Mouse (Mus musculus) right cerebral cortex, postnatal 4 days (tissue): ENCODE results near the gene Hoxd3.
A peak's percentile ranks its signal among the peaks of the same experiment; 100 is the strongest.

Experiments
- DNase-seq: peaks from one replicate; pipeline ENCODE4 v3.0.0-alpha.2; 2022

The Hoxd3 gene

DNA sequence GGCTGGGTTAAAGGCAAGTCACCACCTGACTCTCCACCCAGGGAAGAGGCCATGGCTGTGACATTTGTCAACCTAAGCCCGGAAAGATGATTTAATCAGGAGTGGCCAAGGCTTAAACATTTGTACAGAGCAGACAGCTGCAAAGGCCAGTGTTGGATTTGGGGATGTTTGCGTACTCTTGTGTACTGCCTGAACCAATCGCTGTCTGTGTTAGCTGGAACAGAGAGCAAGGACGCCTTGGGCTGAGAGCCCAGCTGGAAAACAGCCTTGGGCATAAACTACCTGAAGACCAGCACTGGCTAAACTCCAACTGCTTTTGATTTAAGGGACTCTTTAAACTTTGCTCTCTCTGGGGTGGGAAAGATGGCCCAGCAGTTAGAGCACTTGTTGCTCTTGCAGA lies 3.1 kb upstream of the Hoxd3 start:
- no peak for DNase-seq

- no peak for DNase-seq
Measured at GRCm38 (mm10) chr2:74709465-74710419, 2.0 kb upstream of the Hoxd3 start.

DNA sequence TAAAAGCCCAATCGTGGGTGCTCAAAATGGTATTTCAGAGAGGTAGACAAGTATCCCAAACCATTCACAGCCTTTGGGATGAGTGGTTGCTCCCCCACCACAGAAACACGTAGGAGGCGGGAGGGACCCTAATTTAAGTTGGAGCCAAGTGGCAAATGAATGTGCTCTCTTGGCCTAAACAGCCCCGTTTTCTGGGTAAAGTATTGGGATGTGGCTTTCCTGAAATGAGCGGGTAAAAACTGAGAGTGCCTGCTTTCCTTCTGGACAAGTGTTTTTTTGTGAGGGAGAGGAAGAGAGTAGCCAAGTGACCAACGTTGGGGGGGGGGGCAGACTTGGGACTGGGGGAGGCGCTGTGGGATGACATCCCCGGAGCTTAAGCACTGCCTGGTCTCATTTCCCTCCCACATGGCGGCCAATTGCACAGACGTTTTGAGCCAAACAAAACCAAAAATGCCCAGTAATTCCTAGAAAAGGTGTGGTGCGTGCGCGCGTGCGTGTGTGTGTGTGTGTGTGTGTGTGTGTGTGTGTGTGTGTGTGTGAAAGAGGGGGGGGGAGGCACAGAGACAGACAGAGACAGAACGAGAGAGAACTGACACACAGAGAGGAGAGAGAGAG lies 691 bp upstream of the Hoxd3 start:
- no peak for DNase-seq

DNA sequence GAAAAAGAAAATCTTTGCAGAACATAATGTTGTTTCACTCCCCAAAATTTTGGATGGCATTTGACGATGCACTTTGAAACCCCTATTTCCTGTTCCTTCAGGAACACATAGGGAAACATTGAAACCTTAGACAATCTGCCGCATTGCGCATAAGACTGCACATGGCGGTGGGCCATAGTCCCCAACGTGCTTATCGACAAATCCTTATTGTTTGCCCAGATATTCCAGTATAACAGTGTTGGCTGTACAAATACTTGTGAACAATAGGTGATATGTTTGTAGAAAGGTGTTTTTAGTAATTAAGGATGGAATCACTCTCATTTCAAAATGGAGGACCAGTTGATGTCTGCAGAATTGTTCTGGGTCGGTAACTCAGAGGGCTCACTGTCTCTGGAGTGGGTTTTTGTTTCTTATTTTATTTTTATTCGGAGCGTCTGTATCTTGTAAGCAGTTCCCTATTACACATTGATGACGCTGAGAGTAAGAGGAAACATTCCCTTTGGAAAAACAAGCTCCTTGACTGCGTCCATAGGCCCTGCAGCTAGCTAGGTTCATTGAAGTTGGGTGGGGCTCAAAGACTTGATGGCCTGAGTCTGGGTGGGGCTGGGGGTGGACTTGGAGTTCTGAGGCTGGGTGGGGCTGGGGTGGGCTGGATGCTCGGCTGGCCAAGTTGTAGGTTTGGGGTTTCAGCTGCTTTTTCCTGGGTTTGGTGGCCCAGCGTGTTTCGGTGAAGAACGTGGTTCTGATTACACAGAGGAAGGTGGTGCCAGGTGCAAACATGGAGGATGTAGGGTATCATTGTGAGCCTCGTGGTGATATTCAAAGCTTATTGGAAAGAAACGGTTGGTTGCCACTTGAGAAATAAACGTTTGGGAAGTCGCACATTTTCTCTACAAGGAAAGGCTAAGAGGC lies 1.8 kb downstream of the Hoxd3 start:
- DNase-seq, result no peak

DNA sequence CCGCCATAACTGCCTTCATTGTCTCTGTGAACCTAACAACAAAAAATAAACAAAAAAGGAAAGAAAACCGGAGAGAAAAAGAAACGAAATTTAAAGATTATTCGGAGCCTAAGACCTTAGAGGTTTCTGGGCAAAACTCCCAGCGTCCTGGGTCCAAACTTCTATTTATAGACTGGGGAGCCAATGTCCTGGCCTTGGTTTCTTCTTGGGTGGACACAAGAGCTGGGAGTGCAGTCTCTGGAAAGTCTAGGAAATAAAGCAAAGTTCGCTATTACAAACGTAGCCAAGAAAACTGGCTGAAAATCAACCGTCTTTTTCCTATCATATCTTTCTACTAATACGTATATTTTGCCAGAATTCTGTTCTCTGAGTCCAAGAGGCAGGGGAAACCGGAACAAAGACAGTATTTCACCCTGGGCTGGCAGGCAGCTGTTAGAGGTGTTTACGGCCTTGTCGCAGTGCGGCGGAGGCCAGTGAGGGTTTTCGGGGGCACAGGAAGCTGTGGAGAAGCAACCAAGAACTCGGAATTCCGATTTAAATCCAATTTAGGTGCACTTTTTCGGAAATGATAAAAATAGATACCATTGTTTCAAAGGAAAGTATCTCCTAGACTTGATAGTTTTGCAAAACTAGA lies 2.5 kb downstream of the Hoxd3 start:
- DNase-seq, result no peak

DNA sequence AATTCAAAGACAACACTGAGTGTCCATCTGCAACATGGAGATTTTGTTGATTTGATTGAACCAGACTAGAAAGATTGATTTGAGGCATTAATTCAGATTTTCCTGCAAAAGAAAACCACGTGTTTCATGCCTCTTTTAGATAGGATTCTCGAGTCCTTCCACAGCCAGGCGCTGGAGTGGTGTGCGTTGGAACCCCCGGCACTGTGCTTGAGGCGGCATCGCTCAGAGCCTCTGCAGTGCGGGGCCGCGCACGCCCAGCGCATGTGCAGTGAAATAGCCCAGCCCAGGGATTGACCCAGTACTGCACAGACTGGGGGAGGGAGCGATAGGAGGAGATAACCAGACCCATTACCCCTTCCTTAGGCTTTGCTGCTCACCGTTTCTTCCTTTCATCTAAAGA lies 3.2 kb downstream of the Hoxd3 start:
- DNase-seq, result no peak

GRCm38 (mm10) chr2:74715504-74716241 lies 3.9 kb downstream of the Hoxd3 start:
- DNase-seq, result peak; percentile 95

- no peak for DNase-seq
Measured at GRCm38 (mm10) chr2:74720384-74720783, 8.7 kb downstream of the Hoxd3 start.

- no peak for DNase-seq
Measured at GRCm38 (mm10) chr2:74720955-74721491, 9.3 kb downstream of the Hoxd3 start.

DNA sequence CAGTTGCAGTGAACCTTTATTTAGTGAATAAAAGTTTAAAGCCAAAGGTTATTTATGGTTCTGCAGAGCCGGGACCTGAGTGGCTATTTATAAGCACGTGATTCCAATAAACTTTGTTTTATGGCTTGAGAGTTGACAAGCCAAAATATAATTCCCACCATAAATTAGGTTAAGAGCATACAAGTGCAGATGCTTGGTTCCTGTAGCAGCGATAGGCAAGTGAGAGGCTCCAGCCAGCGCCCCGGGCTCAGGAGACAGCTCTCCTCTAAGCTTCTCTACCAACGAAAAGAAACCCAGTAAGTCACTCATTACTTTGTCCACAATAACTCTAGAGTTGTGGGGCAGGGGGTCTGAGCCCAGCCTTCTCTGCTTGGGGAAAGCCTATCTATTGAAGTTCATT lies 10.2 kb downstream of the Hoxd3 start:
- DNase-seq, result no peak

- DNase-seq, result no peak
Measured at GRCm38 (mm10) chr2:74722949-74723348, 11.2 kb downstream of the Hoxd3 start.

DNA sequence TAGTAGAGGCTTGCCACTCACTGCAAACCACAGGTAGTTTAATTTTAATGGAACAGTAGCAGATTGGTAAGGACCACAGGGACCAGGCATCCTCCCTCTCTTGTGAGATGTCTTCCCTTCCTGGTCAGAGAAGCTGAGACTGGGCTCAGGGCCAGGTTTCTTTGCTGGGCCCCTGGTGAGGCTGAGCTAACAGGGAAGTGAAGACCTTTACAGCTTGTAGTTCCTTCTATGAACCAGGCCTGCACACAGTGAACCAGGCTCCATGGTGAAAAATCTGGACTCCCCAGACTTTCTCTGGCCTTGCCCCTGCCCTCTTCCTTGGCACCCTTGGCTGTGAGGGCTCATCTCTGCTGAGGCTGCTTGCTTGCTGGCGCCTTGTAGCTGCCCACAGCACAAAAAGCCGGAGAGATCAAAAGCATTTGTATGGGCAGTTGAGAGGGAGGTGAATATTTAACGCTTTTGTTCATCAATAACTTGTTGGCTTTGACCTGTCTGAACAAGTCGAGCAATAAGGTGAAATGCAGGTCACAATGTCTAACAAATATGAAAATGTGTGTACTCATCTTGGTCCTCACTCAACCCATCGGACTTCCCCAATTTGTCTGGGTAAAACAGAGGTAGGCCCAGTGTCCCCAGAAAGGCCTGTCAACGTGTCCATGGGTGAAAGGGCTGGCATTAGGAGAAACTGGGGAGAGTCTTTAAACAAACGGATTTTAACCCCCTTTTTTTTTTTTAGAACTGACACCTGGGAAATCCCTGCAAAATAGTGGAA lies 12.7 kb downstream of the Hoxd3 start:
- no peak for DNase-seq

DNA sequence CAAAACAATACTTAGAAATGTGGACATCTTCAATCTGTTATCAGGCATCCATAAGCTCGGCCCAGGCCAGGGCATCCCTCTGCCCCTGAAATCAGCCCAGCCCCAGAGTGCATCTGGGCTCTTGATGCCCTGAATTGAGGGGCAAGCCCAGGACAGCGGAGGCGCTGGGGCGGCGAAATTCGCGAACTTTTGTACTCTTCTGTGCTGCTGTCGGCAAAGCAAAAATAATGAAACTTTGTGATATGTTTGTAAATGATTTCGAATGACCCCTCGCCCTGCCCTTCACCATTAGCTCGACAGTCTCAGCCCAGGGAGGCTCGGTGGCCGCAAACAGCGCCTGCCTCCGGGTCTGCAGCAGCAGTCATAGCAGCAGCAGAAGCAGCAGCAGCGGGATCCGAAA lies 13.4 kb downstream of the Hoxd3 start:
- no peak for DNase-seq

- no peak for DNase-seq
Measured at GRCm38 (mm10) chr2:74726551-74726950, 14.8 kb downstream of the Hoxd3 start, which contains the start of gene Gm28230. Gene Gm28230 (plus strand): TSS chr2:74726728.

DNA sequence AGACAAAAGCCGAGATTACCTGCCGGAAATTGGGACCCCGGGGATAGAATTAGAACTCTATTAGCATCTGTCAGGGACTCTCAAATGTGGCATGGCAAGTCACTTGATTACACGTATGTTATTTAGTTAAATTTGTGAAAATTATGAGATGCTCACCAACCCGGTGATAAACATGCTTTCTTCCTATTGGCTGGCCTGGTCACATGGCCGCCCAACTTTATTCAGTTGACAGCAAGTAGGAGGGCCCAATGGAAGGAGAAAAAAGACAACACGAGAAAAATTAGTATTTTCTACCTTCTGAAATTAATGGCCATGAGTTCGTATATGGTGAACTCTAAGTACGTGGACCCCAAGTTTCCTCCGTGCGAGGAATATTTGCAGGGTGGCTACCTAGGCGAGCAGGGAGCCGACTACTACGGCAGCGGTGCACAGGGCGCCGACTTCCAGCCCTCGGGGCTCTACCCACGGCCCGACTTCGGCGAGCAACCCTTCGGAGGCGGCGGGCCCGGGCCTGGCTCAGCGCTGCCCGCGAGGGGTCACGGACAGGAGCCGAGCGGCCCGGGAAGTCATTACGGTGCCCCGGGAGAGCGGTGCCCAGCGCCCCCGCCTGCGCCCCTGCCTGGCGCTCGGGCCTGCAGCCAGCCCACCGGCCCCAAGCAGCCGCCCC lies 15.4 kb downstream of the Hoxd3 start:
- no peak for DNase-seq

DNA sequence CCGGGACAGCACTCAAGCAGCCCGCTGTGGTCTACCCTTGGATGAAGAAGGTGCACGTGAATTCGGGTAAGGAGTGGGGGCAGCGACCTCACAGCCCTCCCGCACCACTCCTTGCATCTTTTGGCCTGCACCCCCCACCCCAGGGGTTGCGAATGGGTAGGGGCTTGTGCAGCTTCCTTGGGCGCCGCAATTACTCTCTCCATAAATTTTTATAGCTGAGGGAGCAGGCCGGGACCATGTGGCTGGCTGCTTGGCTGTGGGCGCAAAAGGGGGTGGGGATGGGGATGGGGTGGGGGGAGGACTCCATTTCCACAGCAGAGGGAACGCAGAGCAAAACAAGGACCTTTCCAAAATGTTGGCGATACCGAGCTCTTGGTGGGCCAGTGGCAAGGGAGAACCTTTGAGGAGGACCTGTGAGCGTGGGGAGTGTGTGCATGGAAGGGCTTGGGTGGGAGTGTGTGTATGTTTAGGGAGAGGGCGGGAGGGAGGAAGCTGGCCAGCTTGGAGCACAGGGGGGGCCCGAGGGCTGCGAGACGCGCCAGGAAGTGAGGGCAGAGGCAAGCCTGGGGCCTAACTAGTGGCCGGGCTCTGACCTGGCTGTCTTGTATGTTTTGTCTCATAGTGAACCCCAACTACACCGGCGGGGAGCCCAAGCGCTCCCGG lies 16.0 kb downstream of the Hoxd3 start:
- DNase-seq, result no peak

- no peak for DNase-seq
Measured at GRCm38 (mm10) chr2:74728303-74728680, 16.6 kb downstream of the Hoxd3 start.

DNA sequence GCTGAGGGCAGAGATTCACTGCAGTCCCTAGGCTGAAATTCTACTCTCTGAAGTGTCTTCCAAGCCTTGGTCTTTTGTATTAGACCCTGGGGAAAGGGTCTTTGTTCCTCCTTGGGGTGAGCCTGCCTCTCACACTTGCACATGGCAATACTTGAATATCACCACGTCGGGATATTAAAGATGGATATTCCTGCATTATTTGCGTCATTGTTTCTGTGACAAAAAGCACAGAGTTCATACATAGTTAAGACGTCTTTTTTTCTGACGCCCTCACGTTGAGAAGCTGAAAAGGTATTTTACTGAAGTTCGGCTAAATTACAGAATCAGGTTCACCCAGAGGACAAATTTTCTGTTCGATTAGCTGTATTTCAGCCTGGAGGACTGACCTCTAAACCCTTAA lies 18.6 kb downstream of the Hoxd3 start:
- no peak for DNase-seq

GRCm38 (mm10) chr2:74731055-74731454 lies 19.3 kb downstream of the Hoxd3 start:
- DNase-seq, result no peak
